Comparison of ENCODE assay signal across 9 mouse cellular contexts in genomic region chr11:113458582-113459210, GRCm38 (mm10).
DNase-seq lines count a peak whose midpoint lies in the region; ATAC-seq and TF ChIP-seq lines count a peak whose summit lies in the region.
"Had no signal": no experiment of that assay in that cellular context is flagged by ENCODE, and none has a peak within 500 bp of the region (broad histone marks: within the 10 kb centered on the region; RNA-seq: fewer than 3 reads in every experiment).

No protein-coding gene starts in this region.

- no peak overlapping the region for H3K4me2 ChIP-seq in lung, embryonic 14.5 days
- H3K4me2 ChIP-seq: embryonic facial prominence, embryonic 13.5 days had no signal

- H3K4me1 ChIP-seq in lung, embryonic 14.5 days (ENCODE audit: insufficient read depth), result no peaks in the 10 kb centered on the region

- no peak overlapping the region for H3K27ac ChIP-seq in gastrocnemius, adult 2 months
- H3K27ac ChIP-seq in lung, embryonic 14.5 days (ENCODE audit: low read depth), result no peak overlapping the region
- H3K27ac ChIP-seq: embryonic facial prominence, embryonic 13.5 days had no signal

- WGBS in lung, embryonic 14.5 days, result 61% methylated on average over 15 of the region's 15 CpGs

- TF ChIP-seq CTCF in gastrocnemius, adult 2 months (IDR thresholded peaks at IDR 0.05), result peak; percentile 18; the same call in 1 of the 2 replicates
- peak; percentile 51 for TF ChIP-seq CTCF in lung, embryonic 14.5 days (IDR thresholded peaks at IDR 0.05; ENCODE audit: low read depth)

- intact Hi-C loops in gastrocnemius, adult 2 months (cut with DNase I), result loop anchor here (5.0 kb wide), 1 partner anchor 1234 kb away; no protein-coding TSS in a partner anchor
- intact Hi-C loops in heart, postnatal 25 days (cut with DNase I), result no loop called here

- H3K9me3 ChIP-seq in lung, embryonic 14.5 days (ENCODE audit: low read depth, low read length), result no peaks in the 10 kb centered on the region

- H3K27me3 ChIP-seq in lung, embryonic 14.5 days (ENCODE audit: insufficient read depth, low read length), result no peaks in the 10 kb centered on the region
- H3K27me3 ChIP-seq: embryonic facial prominence, embryonic 13.5 days had no signal

- no peak for DNase-seq in gastrocnemius, adult 2 months
- DNase-seq in gastrocnemius, postnatal 25 days, result no peak
- no peak for DNase-seq in lung, embryonic 14.5 days
- DNase-seq in lung, adult 18-20 months, result no peak
- peak; percentile 60 to 72 for DNase-seq in kidney, postnatal 4 days
- DNase-seq in thymus, postnatal 25 days, result peak; percentile 47
- no peak for DNase-seq in heart, postnatal 25 days (ENCODE audit: low spot score)
- no peak for DNase-seq in yolk sac, embryonic 10.5 days (ENCODE audit: low spot score)

- H3K4me3 ChIP-seq in gastrocnemius, adult 2 months, result no peak overlapping the region
- no peak overlapping the region for H3K4me3 ChIP-seq in lung, embryonic 14.5 days (ENCODE audit: low read depth, low read length)
- H3K4me3 ChIP-seq: embryonic facial prominence, embryonic 13.5 days had no signal

- no peaks in the 10 kb centered on the region for H3K36me3 ChIP-seq in lung, embryonic 14.5 days (ENCODE audit: insufficient read depth)
- H3K36me3 ChIP-seq: embryonic facial prominence, embryonic 13.5 days had no signal

- H3K9ac ChIP-seq in lung, embryonic 14.5 days, result no peak overlapping the region
- H3K9ac ChIP-seq: embryonic facial prominence, embryonic 13.5 days had no signal

- ATAC-seq in lung, embryonic 14.5 days (ENCODE audit: insufficient read depth), result no peak; the same call in 1 of the 2 replicates

Comparison
In these comparisons a context has a peak if more than half of its experiments do, and no peak if none do; other contexts are left out.
1. DNase-seq: peak in kidney, postnatal 4 days (2 of 2) and thymus, postnatal 25 days (single experiment); none in gastrocnemius, adult 2 months (single experiment), gastrocnemius, postnatal 25 days (single experiment), lung, embryonic 14.5 days (single experiment), lung, adult 18-20 months (0 of 2), heart, postnatal 25 days (single experiment) and yolk sac, embryonic 10.5 days (single experiment).